Mouse (Mus musculus) liver, adult 2 months (tissue): ENCODE measurements around the gene Tmem140. TPM values are rescaled to one million over a fixed set of nuclear protein-coding genes. Genes with fewer than 3 reads are reported as not detected.

Experiments
- DNase-seq: peaks from one replicate; pipeline ENCODE4 v3.0.0-alpha.2; 2011; ENCODE audit warnings: low read depth, low spot score; ENCODE audit errors: extremely low read depth
- H3K27ac ChIP-seq: fragments of 200-500 bp; replicated peaks from 2 replicates; pipeline ENCODE4 v1.5.1; 2012; ENCODE audit warnings: low read depth, mild to moderate bottlenecking, control low read depth, inconsistent platforms, low read length; ENCODE audit not compliant: insufficient read depth
- H3K27me3 ChIP-seq: fragments of 200-500 bp; 2 replicates; pipeline ENCODE4 v1.6.1; 2012; ENCODE audit warnings: mild to moderate bottlenecking, moderate library complexity, low read length, inconsistent platforms; ENCODE audit not compliant: control insufficient read depth, insufficient read depth
- H3K36me3 ChIP-seq: fragments of 200-500 bp; 2 replicates; pipeline ENCODE4 v1.6.1; 2012; ENCODE audit warnings: low read length, inconsistent platforms; ENCODE audit not compliant: control insufficient read depth, insufficient read depth
- H3K4me1 ChIP-seq: fragments of 200-500 bp; 2 replicates; pipeline ENCODE4 v1.6.1; 2011; ENCODE audit warnings: low read length; ENCODE audit not compliant: control insufficient read depth, insufficient read depth
- H3K4me3 ChIP-seq: fragments of 200-500 bp; 2 replicates; pipeline ENCODE4 v1.5.1; 2011; ENCODE audit warnings: low read depth, mild to moderate bottlenecking, control low read depth, low read length, moderate library complexity; ENCODE audit not compliant: insufficient read depth
- H3K79me2 ChIP-seq: fragments of 200-500 bp; 2 replicates; pipeline ENCODE4 v1.6.1; 2012; ENCODE audit warnings: inconsistent platforms, mild to moderate bottlenecking, low read length, moderate library complexity; ENCODE audit not compliant: control insufficient read depth, insufficient read depth
- H3K9ac ChIP-seq: fragments of 200-500 bp; 2 replicates; pipeline ENCODE4 v1.6.1; 2012; ENCODE audit warnings: low read depth, mild to moderate bottlenecking, control low read depth, inconsistent platforms, low read length
- CTCF ChIP-seq: fragments of 200-500 bp; IDR thresholded peaks from 2 replicates; pipeline ENCODE4 v1.5.1; 2011; ENCODE audit warnings: low read depth, low read length, control low read depth
- POLR2A ChIP-seq: fragments of 200-500 bp; IDR thresholded peaks from 2 replicates; pipeline ENCODE4 v1.6.1; 2011; ENCODE audit warnings: low read length, control low read depth; ENCODE audit not compliant: insufficient read depth; ENCODE audit errors: extremely low read depth
- WGBS: fragments of 180-500 bp; shearing (Covaris S2); methylation state at CpG from one replicate; pipeline ENCODE4 v1.1.7; 2018; 5-methylcytosine and 5-hydroxymethylcytosine counted together
- polyA plus RNA-seq: library from polyadenylated mRNA; depleted of rRNA; stranded (reverse); fragments of >200 nt; gene quantifications from 2 replicates; pipeline ENCODE4 v1.2.3, GENCODE M21; 2012
- total RNA-seq: library from RNA; depleted of rRNA; stranded (reverse); fragments of >200 nt; gene quantifications from 2 replicates; pipeline ENCODE4 v1.2.3, GENCODE M21; 2014

Tmem140 gene
- total and polyA plus RNA-seq, 2 experiments = 20.1 to 31.9 TPM

DNA sequence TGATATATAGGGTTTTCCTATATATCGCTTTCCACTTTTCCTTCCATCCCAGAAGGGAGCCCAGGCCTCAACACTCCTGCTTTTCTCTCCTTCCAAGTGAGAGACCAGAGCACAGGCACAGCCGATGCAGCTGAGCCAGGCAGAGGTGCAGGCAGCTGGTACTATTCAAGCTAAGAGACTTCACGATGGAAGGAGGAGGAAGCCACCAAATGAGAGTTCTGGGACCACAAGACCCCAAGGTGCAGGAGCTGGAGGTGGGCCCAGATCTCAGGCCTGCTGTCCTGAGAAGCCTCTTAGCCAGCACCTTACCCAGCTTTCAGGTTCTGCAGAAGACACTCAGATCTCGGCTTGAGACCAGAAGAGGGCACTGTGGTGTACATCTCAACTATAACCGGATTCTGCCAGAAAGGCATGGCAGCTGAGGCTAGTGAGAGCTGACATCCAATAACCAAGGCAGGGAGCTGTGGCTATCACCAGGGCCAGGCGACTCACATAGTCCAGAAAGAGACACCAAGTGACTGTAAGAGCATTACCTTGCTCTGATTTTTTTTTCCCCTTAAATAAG, 17.0 kb downstream of the Tmem140 start:
- H3K4me1 ChIP-seq = peaks cover 4% of the 10 kb centered on the region
- no peak overlapping the region for H3K9ac ChIP-seq
- 59% methylated on average over 6 of the region's 6 CpGs for WGBS
- H3K27ac ChIP-seq = no peak overlapping the region
- peak; percentile 67 for TF ChIP-seq CTCF
- TF ChIP-seq POLR2A = no peak
- DNase-seq = peak; percentile 63
- H3K4me3 ChIP-seq = no peak overlapping the region
- H3K79me2 ChIP-seq = no peaks in the 10 kb centered on the region
- H3K36me3 ChIP-seq = peaks cover 4% of the 10 kb centered on the region; the same call in 1 of the 2 replicates
- no peaks in the 10 kb centered on the region for H3K27me3 ChIP-seq

DNA sequence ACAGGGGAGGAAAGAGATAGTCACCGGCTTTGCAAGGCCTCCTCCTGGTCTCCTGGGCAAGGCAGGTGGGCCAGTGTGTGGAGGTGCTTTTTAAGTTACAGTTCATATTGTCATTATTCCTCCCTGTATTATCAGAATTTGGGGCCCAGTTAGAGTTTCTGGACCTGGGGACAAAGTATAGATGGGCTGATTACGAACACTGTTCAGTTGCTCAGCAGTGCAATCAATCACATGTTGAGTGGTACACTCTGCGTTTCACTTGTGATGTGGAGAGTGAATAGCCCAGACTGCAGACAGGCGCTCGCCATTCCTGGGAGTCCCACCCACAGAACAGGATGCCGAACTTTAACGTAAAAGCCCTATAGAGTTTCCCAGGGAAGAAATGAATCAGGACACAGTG, 21.8 kb downstream of the Tmem140 start:
- no peak for TF ChIP-seq POLR2A
- TF ChIP-seq CTCF = no peak
- Histone ChIP-seq H3K79me2 (no peaks in the 10 kb centered on the region), H3K9ac (no peak overlapping the region), H3K27ac (no peak overlapping the region), H3K4me1 (no peaks in the 10 kb centered on the region), H3K36me3 (peaks cover 16% of the 10 kb centered on the region; the same call in 1 of the 2 replicates), H3K4me3 (no peak overlapping the region), H3K27me3 (no peaks in the 10 kb centered on the region)
- 88% methylated on average over 7 of the region's 7 CpGs for WGBS
- no peak for DNase-seq

GRCm38 (mm10) chr6:34887131-34887850, 24.3 kb downstream of the Tmem140 start:
- Histone ChIP-seq H3K9ac (no peak overlapping the region), H3K27me3 (no peaks in the 10 kb centered on the region), H3K27ac (no peak overlapping the region), H3K79me2 (no peaks in the 10 kb centered on the region), H3K4me1 (no peaks in the 10 kb centered on the region), H3K36me3 (peaks cover 24% of the 10 kb centered on the region; the same call in 1 of the 2 replicates), H3K4me3 (no peak overlapping the region)
- TF ChIP-seq POLR2A (no peak), CTCF (no peak)
- DNase-seq = no peak
- WGBS = 93% methylated on average over 6 of the region's 6 CpGs

DNA sequence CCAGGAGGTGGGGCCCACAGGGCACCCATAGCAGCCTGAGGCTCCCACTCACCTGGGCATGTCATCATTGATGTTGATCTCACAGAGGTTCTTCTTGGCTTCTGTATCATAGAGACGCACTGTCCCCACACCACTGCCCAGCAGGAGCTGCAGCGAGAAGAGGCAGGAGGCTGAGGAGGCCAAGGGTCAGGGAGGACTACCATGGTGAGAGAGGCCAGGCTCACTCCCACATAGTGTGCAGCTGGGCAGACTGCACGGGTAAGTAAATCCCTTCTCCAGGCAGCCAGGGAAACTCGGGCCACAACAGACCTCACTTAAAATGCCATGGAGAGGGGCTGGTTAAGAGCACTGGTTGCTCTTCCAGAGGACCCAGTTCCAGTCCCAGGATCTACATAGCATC, 26.2 kb downstream of the Tmem140 start:
- Histone ChIP-seq H3K36me3 (peaks cover 25% of the 10 kb centered on the region), H3K79me2 (no peaks in the 10 kb centered on the region; the same call in 1 of the 2 replicates), H3K4me3 (no peak overlapping the region), H3K27ac (no peak overlapping the region), H3K9ac (no peak overlapping the region), H3K4me1 (peaks cover 4% of the 10 kb centered on the region; the same call in 1 of the 2 replicates), H3K27me3 (no peaks in the 10 kb centered on the region)
- TF ChIP-seq POLR2A (no peak), CTCF (no peak)
- DNase-seq = no peak
- WGBS = 74% methylated on average over 4 of the region's 4 CpGs

- no peak for DNase-seq
- Histone ChIP-seq H3K36me3 (peaks cover 15% of the 10 kb centered on the region), H3K27me3 (no peaks in the 10 kb centered on the region), H3K4me3 (no peak overlapping the region), H3K9ac (no peak overlapping the region), H3K79me2 (no peaks in the 10 kb centered on the region; the same call in 1 of the 2 replicates), H3K4me1 (peaks cover 32% of the 10 kb centered on the region), H3K27ac (peak overlapping the region; percentile 76)
- TF ChIP-seq POLR2A (no peak), CTCF (no peak)
- WGBS = 95% methylated on average over 7 of the region's 7 CpGs
These were observed 32.6 kb downstream of the Tmem140 start for GRCm38 (mm10) chr6:34895569-34895968.
